Mouse (Mus musculus) layer of hippocampus, postnatal 25 days (tissue): ENCODE measurements around the gene Tll1. TPM values are rescaled to one million over a fixed set of nuclear protein-coding genes. Genes with fewer than 3 reads are reported as not detected.
"Not testable (repeated sequence)": the region's sequence is repeated elsewhere in the genome, so short reads cannot be mapped to it uniquely, and the experiment has no call there.

Source experiments
- DNase-seq, 2 experiments: peaks; one replicate each; pipeline ENCODE4 v3.0.0; 2022; ENCODE audit warnings: mixed read lengths in 2 of 2, low spot score in 1 of 2; ENCODE audit errors: extremely low spot score in 1 of 2
- total RNA-seq, 2 experiments: library from RNA; stranded (reverse); gene quantifications; 2 replicates each; pipeline ENCODE4 v1.2.3; 2021

The Tll1 gene
- total RNA-seq, 2 experiments from 2014 or later: 4.2 to 4.4 TPM

DNA sequence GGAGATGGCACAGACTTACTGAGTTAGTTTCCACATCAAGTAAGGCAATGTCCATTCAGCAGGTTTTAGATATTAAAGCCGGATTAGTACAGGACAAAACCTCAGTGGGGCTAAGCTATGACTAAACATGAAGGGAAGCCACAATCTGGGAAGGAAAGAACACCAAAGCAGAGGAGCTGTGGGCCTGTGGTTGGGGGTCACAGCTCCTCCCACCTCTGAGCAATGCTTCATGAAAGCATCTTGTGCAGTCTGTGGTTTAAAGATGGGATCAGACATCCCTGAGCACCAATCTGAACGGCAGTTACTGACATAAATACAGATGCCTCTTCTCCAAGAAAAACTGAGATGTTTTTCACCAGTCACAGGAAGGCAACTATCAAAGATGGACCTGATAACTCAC lies 132.7 kb downstream of the Tll1 start:
- DNase-seq: no peak

DNA sequence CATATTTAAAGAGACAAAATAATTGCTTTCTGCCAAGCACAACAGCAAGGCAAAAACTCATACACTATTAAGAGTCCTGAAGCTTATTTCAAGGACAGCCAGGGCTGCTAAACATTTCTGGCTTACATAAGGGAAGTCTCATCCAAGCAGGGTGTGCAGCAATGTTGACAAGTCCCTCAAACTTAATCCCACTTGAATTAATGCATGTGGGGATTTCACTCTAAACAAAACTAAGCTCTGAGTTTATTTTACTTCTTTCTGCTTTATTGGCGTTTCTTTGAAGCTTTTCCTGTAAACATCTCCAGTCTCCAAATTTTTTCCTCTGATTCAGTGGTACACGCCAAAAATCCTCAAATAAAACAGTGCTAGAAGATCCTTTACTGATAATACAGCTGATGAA lies 146.2 kb downstream of the Tll1 start:
- no peak for DNase-seq

- DNase-seq: no peak
These were observed 148.5 kb downstream of the Tll1 start for GRCm38 (mm10) chr8:64057571-64057970.

- no peak for DNase-seq
These were observed 157.5 kb downstream of the Tll1 start for GRCm38 (mm10) chr8:64048556-64048955.

- no peak for DNase-seq
These were observed 158.0 kb downstream of the Tll1 start for GRCm38 (mm10) chr8:64047963-64048505.

DNA sequence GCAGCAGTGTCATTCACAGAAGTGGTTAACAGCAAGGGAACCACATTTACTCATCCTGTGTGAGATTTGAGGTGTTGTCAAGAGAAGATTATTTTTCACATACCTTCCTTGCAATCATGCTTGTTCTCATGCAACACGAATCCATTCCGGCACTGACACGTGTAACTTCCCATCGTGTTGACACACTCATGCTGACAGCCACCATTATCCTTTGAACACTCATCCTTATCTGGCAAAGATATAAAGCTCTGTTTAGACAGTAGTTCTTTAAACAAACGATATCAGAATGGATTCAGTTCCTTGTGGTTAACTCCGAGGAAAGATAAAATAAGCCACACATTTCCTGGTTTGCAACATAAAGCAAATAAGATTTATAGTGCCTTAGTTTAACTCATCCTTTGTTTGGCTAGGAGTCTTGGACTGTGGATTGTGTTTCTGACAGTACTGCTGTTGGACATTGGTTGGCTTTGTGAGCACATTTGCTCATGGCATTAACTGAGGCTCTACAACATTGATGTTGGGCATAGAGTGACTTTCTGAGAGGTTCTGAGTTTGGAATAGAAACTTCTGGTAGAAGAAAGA lies 164.7 kb downstream of the Tll1 start:
- no peak for DNase-seq

DNA sequence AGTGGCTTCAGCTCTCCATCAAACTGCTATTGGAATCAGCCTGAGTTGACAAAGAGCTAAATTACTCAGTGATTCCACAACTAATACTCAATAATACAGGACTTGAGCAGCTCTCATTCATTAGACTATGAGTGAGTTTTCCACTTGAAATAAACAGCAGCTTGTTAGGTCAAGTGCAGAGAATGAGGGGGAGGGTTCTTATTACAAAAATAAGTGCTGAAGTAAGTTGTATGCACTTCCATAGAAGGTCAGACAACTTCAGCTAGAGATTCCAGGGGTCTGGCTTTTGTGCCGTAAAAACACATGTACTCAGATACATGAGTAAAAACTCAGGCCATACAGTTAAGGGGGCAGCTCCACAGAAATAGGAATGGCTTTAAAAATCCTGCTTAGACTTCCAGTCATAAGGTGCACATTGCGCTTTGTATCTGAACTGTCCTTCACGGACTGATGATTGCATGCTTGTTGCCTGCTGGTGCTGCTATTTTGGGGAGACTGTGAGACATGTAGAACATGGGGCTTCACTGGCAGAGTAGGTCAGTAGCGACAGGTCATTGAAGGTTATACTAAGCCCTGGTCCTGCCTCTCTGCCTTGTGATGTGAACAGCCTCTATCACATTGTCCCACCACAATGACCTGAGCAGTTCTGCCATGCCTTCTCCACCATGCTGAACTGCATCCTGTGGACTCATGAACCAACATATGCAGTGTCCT lies 175.2 kb downstream of the Tll1 start:
- DNase-seq: no peak

DNA sequence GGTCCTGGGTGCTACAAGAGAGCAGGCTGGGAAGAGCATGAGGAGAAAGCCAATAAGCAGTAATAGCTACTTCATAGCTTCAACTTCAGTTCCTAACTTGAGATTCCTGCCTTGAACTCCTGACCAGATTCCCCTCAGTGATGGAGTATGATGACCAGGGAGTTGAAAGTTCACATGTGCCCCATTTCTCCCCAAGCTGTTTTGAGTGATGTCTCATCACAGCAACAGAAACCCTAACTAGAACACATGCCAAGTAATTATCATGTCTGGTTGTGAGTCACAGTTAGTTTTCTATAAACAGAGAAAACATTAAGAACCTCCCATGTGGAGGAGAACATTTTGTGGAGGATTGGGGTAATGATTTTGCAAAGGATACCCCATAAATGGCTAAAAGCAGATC lies 176.0 kb downstream of the Tll1 start:
- no peak for DNase-seq

DNA sequence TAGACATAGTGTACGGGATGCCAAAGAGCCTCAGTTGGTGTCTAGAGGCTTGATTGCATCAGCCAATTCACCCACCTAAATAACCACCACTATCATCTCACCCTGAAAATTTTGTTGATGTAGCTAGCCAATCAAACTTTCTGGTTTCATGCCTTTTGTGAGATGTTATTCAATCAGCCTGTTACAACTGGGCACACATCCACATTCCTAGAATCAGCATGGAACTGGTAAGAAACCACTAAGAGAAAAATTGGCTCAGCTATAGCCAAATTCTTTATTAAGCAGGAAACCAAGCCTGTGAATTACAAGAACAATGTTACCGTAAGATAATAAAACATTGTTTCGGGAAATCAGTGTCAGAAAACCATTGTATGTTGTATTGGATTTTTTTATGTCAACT lies 176.5 kb downstream of the Tll1 start:
- DNase-seq: no peak

DNA sequence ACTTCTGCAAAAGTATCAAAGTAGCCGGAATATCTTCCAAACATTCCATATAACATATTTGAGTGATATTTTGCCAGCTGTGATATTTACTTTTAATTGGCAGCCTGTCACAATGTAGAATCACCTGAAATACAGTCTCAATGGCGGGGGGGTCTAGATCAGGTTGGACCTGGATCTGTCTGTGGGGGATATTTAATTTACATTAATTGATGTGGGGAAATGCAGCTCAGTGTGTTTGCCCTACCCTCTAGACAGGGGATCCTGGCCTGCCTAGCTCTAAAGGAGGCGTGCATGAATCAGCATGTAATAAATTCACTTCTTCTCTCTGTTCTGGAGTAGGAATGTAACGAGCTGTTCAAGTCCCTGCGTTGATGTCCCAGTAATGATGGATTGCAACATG lies 181.7 kb downstream of the Tll1 start:
- DNase-seq: no peak

DNA sequence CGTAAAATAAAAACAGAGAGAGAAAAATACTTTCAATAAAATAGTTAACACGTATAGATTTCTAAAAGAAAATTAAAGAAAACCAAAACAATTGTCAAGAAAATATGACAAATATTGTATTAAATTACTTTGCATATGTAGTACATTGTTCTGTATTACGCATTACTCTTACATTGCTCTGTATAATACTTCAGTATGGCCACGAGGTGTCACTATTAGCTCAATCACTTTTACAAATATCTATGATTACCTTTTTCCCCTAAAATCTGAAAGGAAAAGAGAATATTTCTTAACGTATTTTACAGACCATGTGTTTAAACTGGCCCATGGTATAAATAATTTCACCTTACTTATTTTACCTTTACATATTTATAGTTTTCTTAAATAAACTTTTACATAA lies 182.5 kb downstream of the Tll1 start:
- DNase-seq: no peak

GRCm38 (mm10) chr8:64023027-64023426 lies 183.0 kb downstream of the Tll1 start:
- DNase-seq: no peak

DNA sequence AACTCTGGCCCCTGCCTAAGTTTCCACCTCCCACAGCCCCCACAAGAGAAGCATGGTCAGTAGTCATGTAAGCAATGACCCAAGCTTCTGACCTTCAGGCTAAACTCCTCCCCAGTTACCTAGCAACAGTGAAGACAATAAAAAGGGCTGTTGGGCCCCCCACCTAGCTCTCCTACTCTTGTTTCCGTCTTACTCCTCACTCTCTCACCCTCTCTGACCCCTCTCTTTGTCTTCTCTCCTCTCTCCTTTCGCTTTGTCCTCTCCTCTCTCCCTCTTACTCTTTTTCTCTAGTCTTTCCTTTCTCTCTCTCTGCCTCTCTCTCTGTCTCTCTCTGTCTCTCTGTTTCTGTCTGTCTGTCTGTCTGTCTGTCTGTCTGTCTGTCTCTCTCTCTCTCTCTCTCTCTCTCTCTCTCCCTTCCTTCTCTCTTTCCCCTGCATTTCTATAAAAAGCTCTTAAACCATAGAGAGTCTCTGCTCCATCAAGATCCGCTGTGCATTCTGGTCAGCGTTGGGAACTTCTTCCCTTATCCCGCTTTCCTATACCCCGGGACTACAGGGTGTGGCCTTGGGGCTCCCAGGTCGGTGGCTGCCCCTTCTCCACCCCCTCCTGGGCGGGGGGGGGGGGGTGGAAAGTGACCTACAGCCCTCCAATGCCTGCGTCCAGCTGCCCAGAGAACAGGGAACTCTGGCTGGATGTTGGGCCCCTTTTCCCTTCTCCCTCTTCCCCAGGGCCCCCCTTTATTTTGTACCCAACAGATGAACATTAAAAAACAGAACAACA lies 235.3 kb downstream of the Tll1 start:
- not testable (repeated sequence) for DNase-seq
